Comparison of ENCODE assay signal across 9 mouse cellular contexts in the genomic region with DNA sequence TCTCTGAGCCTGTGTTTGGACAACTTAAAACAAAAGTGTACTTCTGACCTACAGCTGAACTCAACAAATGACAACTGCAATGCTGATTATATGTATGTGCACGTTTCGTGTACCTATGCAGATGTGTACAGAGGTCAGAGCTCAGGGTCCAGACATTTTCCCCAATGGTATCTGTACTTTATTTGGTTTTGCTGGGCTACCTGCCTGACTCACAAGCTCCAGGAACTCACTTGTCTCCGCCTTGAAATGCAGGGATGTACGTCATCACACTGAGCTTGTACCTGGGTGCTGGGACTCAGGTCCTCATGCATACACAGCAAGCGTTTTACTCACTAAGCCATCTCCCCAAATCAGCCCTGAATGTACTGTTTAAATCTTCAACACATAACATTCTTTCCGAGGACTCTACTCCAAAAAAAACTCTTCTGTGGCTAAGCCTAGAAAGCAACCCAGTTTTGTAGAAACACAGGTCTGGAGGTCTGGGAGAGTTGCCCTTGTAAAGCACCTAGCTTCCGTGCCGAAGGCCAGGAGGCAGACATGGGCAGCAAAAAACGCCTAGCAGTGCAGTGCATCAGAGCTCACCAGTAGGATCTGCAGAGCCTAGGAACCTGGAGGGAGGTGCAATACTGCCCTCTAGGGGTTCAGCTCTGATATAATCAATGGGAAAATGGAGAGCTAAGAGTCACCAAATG. TPM values are rescaled to one million over a fixed set of nuclear protein-coding genes. Genes with fewer than 3 reads are reported as not detected.
DNase-seq lines count a peak whose midpoint lies in the region; ATAC-seq and TF ChIP-seq lines count a peak whose summit lies in the region.
"Had no signal": no experiment of that assay in that cellular context is flagged by ENCODE, and none has a peak within 500 bp of the region (broad histone marks: within the 10 kb centered on the region; RNA-seq: fewer than 3 reads in every experiment).

No protein-coding gene starts in this region.

- H3K4me2 ChIP-seq in kidney, postnatal 0 days (ENCODE audit: low read length), result no peak overlapping the region
- H3K4me2 ChIP-seq: embryonic facial prominence, embryonic 15.5 days had no signal

- no peaks in the 10 kb centered on the region for H3K9me3 ChIP-seq in kidney, postnatal 0 days (replicated peaks; ENCODE audit: low read length)
- H3K9me3 ChIP-seq: embryonic facial prominence, embryonic 15.5 days had no signal

- no peak overlapping the region for H3K9ac ChIP-seq in kidney, postnatal 0 days (ENCODE audit: low read depth, low read length)
- H3K9ac ChIP-seq: embryonic facial prominence, embryonic 15.5 days had no signal

- TF ChIP-seq CTCF in kidney, postnatal 0 days (IDR thresholded peaks at IDR 0.05; ENCODE audit: low read depth), result peak; percentile 88

- H3K4me3 ChIP-seq in kidney, postnatal 0 days (replicated peaks; ENCODE audit: low read depth, low read length), result no peak overlapping the region
- H3K4me3 ChIP-seq: embryonic facial prominence, embryonic 15.5 days had no signal

- peaks cover 7% of the 10 kb centered on the region; the same call in 1 of the 2 replicates for H3K36me3 ChIP-seq in kidney, postnatal 0 days (ENCODE audit: insufficient read depth, low read length)

- DNase-seq in 3T3-L1 (ENCODE audit: low read depth, low spot score) (peak; percentile 68), ZHBTc4 (ENCODE audit: low read depth, low spot score) (peak; percentile 70), liver (peak; percentile 35)
- peak; percentile 24 for DNase-seq in heart, adult 8-10 months (ENCODE audit: low spot score)
- DNase-seq in kidney, postnatal 0 days (ENCODE audit: low spot score), result peak; percentile 91
- DNase-seq in natural killer cell, adult 2 months (ENCODE audit: low spot score in 2 of 2), result peak; percentile 4 to 8
- peak; percentile 13 for DNase-seq in testis, postnatal 14 days (ENCODE audit: low spot score)

- WGBS in kidney, postnatal 0 days, result 64% methylated on average over 9 of the region's 9 CpGs

- H3K4me1 ChIP-seq in kidney, postnatal 0 days (replicated peaks; ENCODE audit: insufficient read depth, low read length), result no peaks in the 10 kb centered on the region
- H3K4me1 ChIP-seq: embryonic facial prominence, embryonic 15.5 days had no signal

- H3K27me3 ChIP-seq in kidney, postnatal 0 days (ENCODE audit: insufficient read depth, low read length), result no peaks in the 10 kb centered on the region
- H3K27me3 ChIP-seq: embryonic facial prominence, embryonic 15.5 days had no signal

- peak; percentile 93 for ATAC-seq in common myeloid progenitor, adult 5-6 weeks (replicated peaks; ENCODE audit: low read depth, poor library complexity, severe bottlenecking)
- ATAC-seq in kidney, postnatal 0 days (replicated peaks; ENCODE audit: low FRiP score, low read depth), result peak; percentile 66

- H3K27ac ChIP-seq in kidney, postnatal 0 days, result no peak overlapping the region
- H3K27ac ChIP-seq: embryonic facial prominence, embryonic 15.5 days had no signal

RNA-seq across cellular contexts. Expression of a gene that starts 54.4 kb away (rescaled TPM):
- 34.3 and 48.8 TPM in 2 replicates for total RNA-seq in common myeloid progenitor, adult 5-6 weeks (2017)
- total RNA-seq in heart, adult 8-10 months (2022), result 1 to 10 TPM; 4.4 to 5.5 (median 5.0) TPM
- polyA plus RNA-seq in kidney, postnatal 0 days (2015; fragmentation: Nextera tagmentation; extraction: Ambion mirVana), result 8.9 and 12.1 TPM in 2 replicates

Comparison
In these comparisons a context has a peak if more than half of its experiments do, and no peak if none do; other contexts are left out.
1. DNase-seq: peak in every context shown above with its lines; median percentile 91 in kidney, postnatal 0 days; 70 in ZHBTc4; 68 in 3T3-L1; 35 in liver; 24 in heart, adult 8-10 months; 13 in testis, postnatal 14 days; 6 in natural killer cell, adult 2 months.